Mouse (Mus musculus): ENCODE results near the gene Prkci. TPM values are rescaled to one million over a fixed set of nuclear protein-coding genes. Genes with fewer than 3 reads are reported as not detected.
A peak's percentile ranks its signal among the peaks of the same experiment; 100 is the strongest.

Prkci gene
- polyA plus RNA-seq, 1 experiment from 2014 or later: 23.9 TPM

DNA sequence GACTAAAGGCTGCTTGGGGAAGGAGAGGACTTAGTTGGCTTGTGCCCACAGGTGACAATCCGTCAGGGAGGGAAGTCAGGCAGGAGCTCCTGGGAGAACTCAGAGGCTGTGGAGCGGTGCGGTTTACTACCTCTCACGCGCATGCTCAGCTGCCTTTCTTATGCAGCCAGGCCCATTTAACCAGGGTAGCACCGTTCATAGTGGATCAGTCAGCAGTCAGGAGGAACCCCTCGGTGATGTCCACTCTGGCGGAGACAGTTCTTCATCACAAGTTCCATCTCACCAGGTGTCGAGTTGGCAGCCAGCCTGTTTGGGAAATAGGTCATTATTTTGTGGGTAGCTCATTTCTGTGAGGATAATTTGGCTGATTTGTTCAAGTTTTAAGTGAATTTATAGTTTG lies 36.1 kb downstream of the Prkci start:
- Histone ChIP-seq H3K4me1 (replicated peaks) (no peaks in the 10 kb centered on the region), H3K27me3 (ENCODE audit: insufficient read depth, poor library complexity, severe bottlenecking) (no peaks in the 10 kb centered on the region), H3K36me3 (peaks cover 37% of the 10 kb centered on the region), H3K4me3 (no peak overlapping the region), H3K9me3 (no peaks in the 10 kb centered on the region), H3K27ac (no peak overlapping the region)
- DNase-seq (ENCODE audit: low spot score): no peak
- 94% methylated on average over 9 of the region's 9 CpGs for WGBS

DNA sequence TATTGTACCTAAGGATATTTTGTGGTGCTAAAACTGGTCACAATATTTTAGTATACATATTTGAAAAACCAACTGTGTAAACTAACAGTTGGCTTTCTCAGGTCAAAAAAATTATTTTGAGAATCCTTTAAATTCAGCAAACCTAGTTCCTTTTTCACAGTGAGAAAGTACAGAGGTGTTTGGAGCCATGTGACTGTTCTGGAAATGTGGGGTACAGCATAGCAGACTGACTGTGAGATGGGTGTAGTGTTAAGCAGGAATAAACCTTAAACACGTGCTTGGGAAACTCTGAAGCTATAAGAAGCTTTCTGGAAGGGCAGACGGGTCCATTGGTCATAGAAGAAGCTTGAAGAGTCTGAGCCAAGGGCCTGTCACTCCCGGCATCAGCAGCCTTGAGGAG lies 38.1 kb downstream of the Prkci start:
- WGBS: 81% methylated on average over 3 of the region's 3 CpGs
- Histone ChIP-seq H3K4me1 (replicated peaks) (no peaks in the 10 kb centered on the region), H3K4me3 (no peak overlapping the region), H3K27me3 (ENCODE audit: insufficient read depth, poor library complexity, severe bottlenecking) (no peaks in the 10 kb centered on the region), H3K9me3 (no peaks in the 10 kb centered on the region), H3K36me3 (peaks cover 54% of the 10 kb centered on the region), H3K27ac (no peak overlapping the region)
- DNase-seq (ENCODE audit: low spot score): no peak

DNA sequence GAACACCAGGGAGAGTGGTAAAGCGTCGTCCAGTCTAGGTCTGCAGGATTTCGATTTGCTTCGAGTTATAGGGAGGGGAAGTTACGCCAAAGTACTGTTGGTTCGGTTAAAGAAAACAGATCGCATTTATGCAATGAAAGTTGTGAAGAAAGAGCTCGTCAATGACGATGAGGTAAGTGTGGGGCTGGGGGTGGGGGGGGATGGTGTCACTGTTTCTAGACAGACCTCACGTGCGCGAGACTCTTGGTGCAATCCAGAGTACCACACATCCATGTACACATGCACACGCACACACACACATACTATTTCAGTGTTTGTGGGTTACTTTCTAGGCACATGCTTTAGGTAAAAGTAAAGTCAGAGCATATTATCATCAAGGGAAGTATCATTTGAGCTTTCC lies 42.3 kb downstream of the Prkci start:
- Histone ChIP-seq H3K4me3 (no peak overlapping the region), H3K9me3 (no peaks in the 10 kb centered on the region), H3K4me1 (replicated peaks) (no peaks in the 10 kb centered on the region), H3K36me3 (peaks cover 70% of the 10 kb centered on the region), H3K27me3 (ENCODE audit: insufficient read depth, poor library complexity, severe bottlenecking) (no peaks in the 10 kb centered on the region), H3K27ac (no peak overlapping the region)
- 94% methylated on average over 13 of the region's 13 CpGs for WGBS
- DNase-seq (ENCODE audit: low spot score): no peak

DNA sequence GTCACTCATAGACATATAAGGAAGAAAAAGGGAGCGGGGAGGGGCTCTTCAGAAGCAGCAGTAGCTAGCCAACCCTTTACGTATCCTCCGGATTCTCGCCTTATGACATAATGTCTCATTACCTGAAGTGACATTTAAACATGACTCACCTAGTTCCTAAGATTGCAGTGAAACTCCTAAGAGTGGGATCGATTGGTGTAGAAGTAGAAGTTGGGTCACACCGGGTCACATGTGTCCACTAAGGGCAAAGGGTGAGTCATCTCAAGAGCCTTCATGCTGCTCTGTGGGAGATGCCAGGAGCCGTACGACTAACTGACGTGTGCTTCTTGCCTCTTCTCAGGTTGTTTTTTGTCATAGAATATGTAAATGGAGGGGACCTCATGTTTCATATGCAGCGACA lies 43.1 kb downstream of the Prkci start:
- Histone ChIP-seq H3K4me3 (no peak overlapping the region), H3K36me3 (peaks cover 71% of the 10 kb centered on the region), H3K9me3 (no peaks in the 10 kb centered on the region), H3K27me3 (ENCODE audit: insufficient read depth, poor library complexity, severe bottlenecking) (no peaks in the 10 kb centered on the region), H3K4me1 (replicated peaks) (no peaks in the 10 kb centered on the region), H3K27ac (no peak overlapping the region)
- WGBS: 92% methylated on average over 10 of the region's 10 CpGs
- no peak for DNase-seq (ENCODE audit: low spot score)

DNA sequence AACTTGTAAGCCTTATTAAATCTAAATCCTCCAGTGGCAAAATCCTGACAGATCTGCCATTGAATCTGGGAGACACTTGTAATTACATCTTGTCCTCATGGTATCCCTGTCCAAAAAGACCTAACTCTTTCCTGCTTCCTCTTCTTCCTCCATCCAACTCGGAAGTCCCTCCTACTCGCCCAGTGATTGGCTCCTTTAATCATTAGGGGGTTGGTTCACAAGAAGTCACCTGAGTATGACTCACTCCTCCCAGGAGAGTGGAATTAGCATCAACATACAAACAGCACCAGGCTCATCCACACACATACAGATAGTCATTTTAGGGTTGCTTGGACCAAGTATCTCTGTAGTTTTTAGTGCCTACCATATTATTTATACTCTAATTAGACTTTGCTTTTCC lies 47.4 kb downstream of the Prkci start:
- H3K4me1 ChIP-seq (replicated peaks): no peaks in the 10 kb centered on the region
- no peak for DNase-seq (ENCODE audit: low spot score)
- H3K27ac ChIP-seq: no peak overlapping the region
- peaks cover 54% of the 10 kb centered on the region for H3K36me3 ChIP-seq
- H3K27me3 ChIP-seq (ENCODE audit: insufficient read depth, poor library complexity, severe bottlenecking): no peaks in the 10 kb centered on the region
- H3K4me3 ChIP-seq: no peak overlapping the region
- 82% methylated on average over 2 of the region's 2 CpGs for WGBS
- H3K9me3 ChIP-seq: no peaks in the 10 kb centered on the region

DNA sequence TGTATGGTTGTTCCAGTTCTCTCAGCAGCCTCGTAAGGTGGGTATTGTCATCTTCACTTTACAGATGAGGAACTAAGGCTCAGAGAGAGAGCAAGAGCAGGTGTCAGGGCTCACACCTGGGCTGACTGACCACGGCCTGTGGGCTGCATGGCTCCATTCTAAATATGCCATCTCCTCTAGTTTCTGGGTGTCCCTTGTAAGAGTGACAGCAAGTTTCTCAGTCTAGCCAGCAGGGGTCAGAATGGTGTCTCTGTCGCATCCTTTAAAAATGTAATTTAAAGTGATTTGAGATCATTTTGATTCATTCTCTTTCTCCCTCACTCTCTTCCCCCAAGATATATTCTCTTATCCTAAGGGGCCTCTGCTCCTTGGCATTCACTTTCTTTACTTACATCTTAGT lies 51.7 kb downstream of the Prkci start:
- Histone ChIP-seq H3K4me3 (no peak overlapping the region), H3K4me1 (replicated peaks) (no peaks in the 10 kb centered on the region), H3K27ac (no peak overlapping the region), H3K36me3 (peaks cover 50% of the 10 kb centered on the region), H3K9me3 (no peaks in the 10 kb centered on the region), H3K27me3 (ENCODE audit: insufficient read depth, poor library complexity, severe bottlenecking) (no peaks in the 10 kb centered on the region)
- DNase-seq (ENCODE audit: low spot score): no peak
- WGBS: 82% methylated on average over 3 of the region's 3 CpGs

DNA sequence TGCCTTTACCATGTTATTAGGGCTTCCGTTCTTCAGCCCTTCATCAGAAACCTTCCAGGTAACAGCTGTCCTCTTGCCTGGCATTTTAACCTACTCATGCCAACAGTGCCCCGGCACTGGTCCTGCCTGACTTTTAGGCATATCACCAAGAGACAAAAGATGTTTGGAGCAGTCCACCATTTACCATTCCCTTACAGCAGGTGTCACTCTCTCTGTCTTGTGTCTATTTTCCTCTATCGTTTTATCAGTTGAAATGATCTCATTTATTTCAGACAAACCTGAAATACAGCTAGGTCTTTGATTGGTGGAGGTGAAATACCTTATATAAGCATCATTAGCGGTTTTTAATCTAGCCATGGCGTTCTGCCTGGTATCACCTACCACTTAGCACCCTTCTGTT lies 53.5 kb downstream of the Prkci start:
- H3K4me1 ChIP-seq (replicated peaks): no peaks in the 10 kb centered on the region
- peaks cover 40% of the 10 kb centered on the region for H3K36me3 ChIP-seq
- no peak overlapping the region for H3K27ac ChIP-seq
- no peaks in the 10 kb centered on the region for H3K9me3 ChIP-seq
- DNase-seq (ENCODE audit: low spot score): no peak
- WGBS: 94% methylated on average over 5 of the region's 5 CpGs
- no peaks in the 10 kb centered on the region for H3K27me3 ChIP-seq (ENCODE audit: insufficient read depth, poor library complexity, severe bottlenecking)
- H3K4me3 ChIP-seq: no peak overlapping the region

DNA sequence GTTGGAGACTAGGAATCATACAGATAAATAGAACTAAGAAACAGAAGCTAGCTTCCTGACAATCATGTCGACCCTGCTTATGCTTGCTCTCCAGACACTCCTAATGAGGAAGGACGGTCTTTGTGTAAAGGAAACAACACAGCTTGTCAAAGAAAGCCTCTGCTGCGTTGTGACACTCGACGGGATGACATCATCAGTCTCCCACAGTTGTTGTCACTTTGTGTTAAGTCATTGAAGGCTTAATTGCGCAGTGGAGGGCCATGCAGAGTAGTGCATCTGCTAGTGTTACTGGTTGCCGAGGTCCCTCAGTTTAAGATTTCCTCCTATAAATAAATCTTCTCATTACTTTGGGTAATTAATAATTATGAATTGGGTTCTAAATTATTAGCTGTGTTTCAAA lies 54.8 kb downstream of the Prkci start:
- H3K4me1 ChIP-seq (replicated peaks): no peaks in the 10 kb centered on the region
- H3K4me3 ChIP-seq: no peak overlapping the region
- H3K27me3 ChIP-seq (ENCODE audit: insufficient read depth, poor library complexity, severe bottlenecking): no peaks in the 10 kb centered on the region
- 83% methylated on average over 7 of the region's 7 CpGs for WGBS
- no peak overlapping the region for H3K27ac ChIP-seq
- H3K36me3 ChIP-seq: peaks cover 40% of the 10 kb centered on the region
- H3K9me3 ChIP-seq: no peaks in the 10 kb centered on the region
- no peak for DNase-seq (ENCODE audit: low spot score)

DNA sequence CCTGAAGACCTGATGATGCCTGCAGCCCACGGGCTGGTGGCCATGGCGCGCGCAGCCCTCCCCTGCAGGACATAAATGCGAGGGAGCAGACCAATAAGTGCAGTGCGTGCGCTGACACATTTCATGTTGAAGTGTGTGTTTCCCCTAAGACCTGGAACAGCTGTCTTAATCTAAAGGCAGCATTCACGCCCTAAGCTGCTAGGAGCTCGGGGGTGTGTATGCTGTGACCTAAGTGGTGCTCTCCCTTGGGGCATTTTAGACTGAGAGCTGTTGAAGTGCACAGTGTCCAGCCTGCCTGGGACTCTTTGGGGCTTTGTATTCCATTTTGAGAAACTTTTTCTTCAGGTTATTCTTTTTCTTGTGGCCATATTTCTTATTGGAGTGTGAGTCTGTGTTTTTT lies 56.2 kb downstream of the Prkci start:
- Histone ChIP-seq H3K4me3 (no peak overlapping the region), H3K9me3 (no peaks in the 10 kb centered on the region), H3K36me3 (peaks cover 38% of the 10 kb centered on the region), H3K27me3 (ENCODE audit: insufficient read depth, poor library complexity, severe bottlenecking) (no peaks in the 10 kb centered on the region), H3K4me1 (replicated peaks) (0 out of 2 replicates have a peak, but pooled peaks cover 3% of the 10 kb centered on the region), H3K27ac (no peak overlapping the region)
- 89% methylated on average over 9 of the region's 9 CpGs for WGBS
- no peak for DNase-seq (ENCODE audit: low spot score)

DNA sequence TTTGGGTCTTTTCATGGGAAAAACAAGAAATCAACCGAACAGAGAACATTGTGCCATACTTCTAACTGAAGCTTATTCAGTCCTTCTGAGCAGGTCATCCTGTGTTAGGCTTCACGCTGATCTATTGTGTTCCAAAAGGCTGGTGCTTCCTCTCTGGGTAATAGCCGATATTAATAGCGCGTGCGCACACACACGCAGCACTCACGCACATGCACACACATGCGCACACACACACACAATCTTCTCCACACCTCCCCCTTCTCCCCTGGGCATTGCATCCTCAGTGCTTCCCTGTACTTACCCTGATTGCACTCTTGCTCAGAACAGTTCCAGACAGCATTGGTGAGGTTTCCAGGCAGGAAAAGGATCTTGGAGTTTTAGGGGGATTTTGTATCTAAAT lies 57.6 kb downstream of the Prkci start:
- WGBS: 93% methylated on average over 9 of the region's 9 CpGs
- Histone ChIP-seq H3K27ac (no peak overlapping the region), H3K4me1 (replicated peaks) (0 out of 2 replicates have a peak, but pooled peaks cover 3% of the 10 kb centered on the region), H3K36me3 (peaks cover 30% of the 10 kb centered on the region), H3K4me3 (no peak overlapping the region), H3K9me3 (no peaks in the 10 kb centered on the region), H3K27me3 (ENCODE audit: insufficient read depth, poor library complexity, severe bottlenecking) (no peaks in the 10 kb centered on the region)
- no peak for DNase-seq (ENCODE audit: low spot score)

DNA sequence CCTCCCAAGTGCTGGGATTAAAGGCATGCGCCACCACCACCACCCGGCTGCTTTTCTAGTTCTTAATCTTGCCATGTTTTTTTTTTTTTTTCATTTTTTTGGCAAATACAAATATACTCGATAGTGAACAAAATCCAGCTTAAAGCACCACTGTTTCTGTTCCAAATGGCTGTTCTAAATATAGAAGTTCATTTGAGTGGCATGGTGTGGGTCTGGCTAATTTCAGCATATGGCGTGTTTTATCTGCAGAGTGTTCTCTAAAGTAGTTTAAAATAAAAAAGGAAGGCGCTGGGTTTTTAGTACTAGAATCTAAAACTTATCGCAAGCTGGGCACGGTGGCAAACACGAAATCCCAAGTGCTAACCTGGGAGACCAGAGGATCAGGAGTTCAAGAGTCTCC lies 59.3 kb downstream of the Prkci start:
- no peak for DNase-seq (ENCODE audit: low spot score)
- Histone ChIP-seq H3K9me3 (no peaks in the 10 kb centered on the region), H3K36me3 (peaks cover 15% of the 10 kb centered on the region), H3K4me3 (no peak overlapping the region), H3K4me1 (replicated peaks) (0 out of 2 replicates have a peak, but pooled peaks cover 3% of the 10 kb centered on the region), H3K27me3 (ENCODE audit: insufficient read depth, poor library complexity, severe bottlenecking) (no peaks in the 10 kb centered on the region), H3K27ac (no peak overlapping the region)
- 96% methylated on average over 8 of the region's 8 CpGs for WGBS

DNA sequence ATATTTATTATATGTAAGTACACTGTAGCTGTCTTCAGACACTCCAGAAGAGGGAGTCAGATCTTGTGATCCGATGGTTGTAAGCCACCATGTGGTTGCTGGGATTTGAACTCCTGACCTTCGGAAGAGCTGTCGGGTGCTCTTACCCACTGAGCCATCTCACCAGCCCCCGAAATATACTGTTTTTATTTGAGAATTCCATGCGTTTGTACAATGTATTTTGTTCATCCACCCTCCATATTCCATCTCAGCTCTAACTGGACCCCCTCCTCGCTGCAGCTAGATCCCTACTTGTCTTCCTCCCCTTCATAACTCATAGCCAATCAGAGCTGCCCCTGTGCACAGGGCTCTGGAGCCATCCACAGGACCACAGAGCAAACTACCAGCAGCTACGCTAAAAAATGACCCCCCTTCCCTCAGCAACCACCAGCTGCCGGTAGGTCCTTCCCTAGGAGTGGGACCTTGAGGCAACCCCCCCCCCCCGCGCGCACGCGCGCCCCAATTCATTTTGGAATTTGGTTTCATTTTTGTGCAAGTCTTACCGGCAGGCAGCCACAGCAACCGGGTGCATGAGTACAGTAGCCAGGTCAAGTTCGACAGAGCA lies 60.6 kb downstream of the Prkci start:
- peak; percentile 60 for DNase-seq (ENCODE audit: low spot score)
- Histone ChIP-seq H3K36me3 (peaks cover 7% of the 10 kb centered on the region), H3K4me1 (replicated peaks) (peaks cover 8% of the 10 kb centered on the region), H3K27ac (peak overlapping the region; percentile 57), H3K27me3 (ENCODE audit: insufficient read depth, poor library complexity, severe bottlenecking) (no peaks in the 10 kb centered on the region), H3K4me3 (peak overlapping the region; percentile 52), H3K9me3 (no peaks in the 10 kb centered on the region)
- 31% methylated on average over 17 of the region's 17 CpGs for WGBS

DNA sequence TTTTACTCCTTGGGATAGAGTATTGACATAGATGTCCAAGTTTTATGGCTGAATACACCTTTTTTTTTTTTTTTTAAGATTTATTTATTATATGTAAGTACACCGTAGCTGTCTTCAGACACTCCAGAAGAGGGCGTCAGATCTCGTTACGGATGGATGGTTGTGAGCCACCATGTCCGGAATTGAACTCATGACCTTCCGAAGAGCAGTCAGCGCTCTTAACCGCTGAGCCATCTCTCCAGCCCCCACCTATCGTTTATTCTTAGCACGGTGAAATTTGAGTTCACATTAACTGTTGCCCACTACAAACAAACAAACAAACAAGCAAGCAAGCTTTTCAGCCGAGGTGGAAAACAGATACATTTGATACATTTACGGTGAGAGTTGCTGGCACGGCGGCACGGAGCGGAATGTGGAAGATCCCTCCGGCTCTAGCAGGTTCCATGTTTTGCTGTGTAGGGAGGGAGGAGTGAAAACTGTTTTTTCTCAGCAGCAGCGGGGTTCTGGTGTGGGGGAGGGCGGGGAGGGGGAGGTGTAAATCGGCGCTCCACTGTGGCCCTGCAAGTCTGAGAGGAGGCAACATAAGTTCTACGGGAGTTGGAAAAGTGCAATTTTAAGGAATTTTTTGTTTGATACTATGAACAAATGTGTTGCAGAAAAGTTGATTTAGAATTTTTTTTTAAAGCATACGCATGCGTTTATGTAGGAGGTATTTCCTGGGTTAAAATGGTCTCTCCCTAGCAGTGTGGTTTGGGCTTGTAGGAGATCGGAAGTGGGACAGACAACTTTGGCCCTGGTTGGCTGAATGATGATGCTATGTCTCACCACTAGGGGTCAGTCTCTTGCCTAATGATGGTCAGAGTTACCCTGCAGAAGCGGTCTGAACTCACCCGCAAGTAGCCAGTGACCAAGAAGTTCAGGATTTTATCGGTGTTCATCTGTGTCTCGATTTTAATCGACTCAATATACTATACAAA lies 61.4 kb downstream of the Prkci start:
- H3K9me3 ChIP-seq: no peaks in the 10 kb centered on the region
- H3K4me1 ChIP-seq (replicated peaks): peaks cover 15% of the 10 kb centered on the region
- H3K4me3 ChIP-seq: peak overlapping the region; percentile 52
- H3K27ac ChIP-seq: peak overlapping the region; percentile 82
- no peaks in the 10 kb centered on the region for H3K27me3 ChIP-seq (ENCODE audit: insufficient read depth, poor library complexity, severe bottlenecking)
- 4% methylated on average over 30 of the region's 30 CpGs for WGBS
- DNase-seq (ENCODE audit: low spot score): peak; percentile 81
- no peaks in the 10 kb centered on the region for H3K36me3 ChIP-seq
